Comparison of ENCODE assay signal across 20 mouse cellular contexts in genomic region chr19:19478192-19478932, GRCm38 (mm10).
"Had no signal": no experiment of that assay in that cellular context is flagged by ENCODE, and none has a peak within 500 bp of the region (broad histone marks: within the 10 kb centered on the region; RNA-seq: fewer than 3 reads in every experiment).

No protein-coding gene starts in this region.

- H3K27ac ChIP-seq: liver, embryonic 13.5 days; liver, embryonic 15.5 days; lung, embryonic 15.5 days; macrophage; midbrain, embryonic 15.5 days; neural tube, embryonic 12.5 days had no signal

- H3K4me1 ChIP-seq: liver, embryonic 13.5 days; liver, embryonic 15.5 days; lung, embryonic 15.5 days; megakaryocyte, embryonic 14.5 days; midbrain, embryonic 15.5 days; neural tube, embryonic 12.5 days had no signal

- H3K4me2 ChIP-seq: liver, embryonic 13.5 days; liver, embryonic 15.5 days; lung, embryonic 15.5 days; midbrain, embryonic 15.5 days; neural tube, embryonic 12.5 days had no signal

- H3K27me3 ChIP-seq: liver, embryonic 13.5 days; liver, embryonic 15.5 days; lung, embryonic 15.5 days; megakaryocyte, embryonic 14.5 days; midbrain, embryonic 15.5 days; neural tube, embryonic 12.5 days had no signal

- DNase-seq: liver, embryonic 13.5 days; liver, postnatal 0 days; lung, adult 2 months; lung, postnatal 14 days; lung, postnatal 36 days; retina, postnatal 1 day; right cerebral cortex, adult 18-20 months; right cerebral cortex, postnatal 25 days; right cerebral cortex, postnatal 4 days; spleen, adult 18-20 months; thymus, adult 18-20 months; thymus, postnatal 14 days; thymus, postnatal 36 days had no signal

- H3K36me3 ChIP-seq: liver, embryonic 13.5 days; liver, embryonic 15.5 days; lung, embryonic 15.5 days; midbrain, embryonic 15.5 days; neural tube, embryonic 12.5 days had no signal

- H3K4me3 ChIP-seq: liver, embryonic 13.5 days; liver, embryonic 15.5 days; lung, embryonic 15.5 days; megakaryocyte, embryonic 14.5 days; midbrain, embryonic 15.5 days; neural tube, embryonic 12.5 days had no signal

- ATAC-seq: liver, postnatal 0 days; lung, postnatal 0 days; midbrain, embryonic 15.5 days had no signal

- H3K9ac ChIP-seq: liver, embryonic 13.5 days; liver, embryonic 15.5 days; liver, postnatal 0 days; lung, embryonic 15.5 days; midbrain, embryonic 15.5 days; neural tube, embryonic 12.5 days had no signal

- H3K9me3 ChIP-seq: liver, embryonic 13.5 days; liver, embryonic 15.5 days; lung, embryonic 15.5 days; midbrain, embryonic 15.5 days; neural tube, embryonic 12.5 days had no signal
